Mouse (Mus musculus) regulatory T cell (primary cell): ENCODE data around the gene Cltrn.

Experiments
- in situ Hi-C: fragments of 300-600 bp; cut with MboI, MseI; formaldehyde crosslinking; loops from one replicate; pipeline ENCODE4 v1.15.1; 2025; ENCODE audit warnings: high pct_unique_total_duplicates

Cltrn gene

DNA sequence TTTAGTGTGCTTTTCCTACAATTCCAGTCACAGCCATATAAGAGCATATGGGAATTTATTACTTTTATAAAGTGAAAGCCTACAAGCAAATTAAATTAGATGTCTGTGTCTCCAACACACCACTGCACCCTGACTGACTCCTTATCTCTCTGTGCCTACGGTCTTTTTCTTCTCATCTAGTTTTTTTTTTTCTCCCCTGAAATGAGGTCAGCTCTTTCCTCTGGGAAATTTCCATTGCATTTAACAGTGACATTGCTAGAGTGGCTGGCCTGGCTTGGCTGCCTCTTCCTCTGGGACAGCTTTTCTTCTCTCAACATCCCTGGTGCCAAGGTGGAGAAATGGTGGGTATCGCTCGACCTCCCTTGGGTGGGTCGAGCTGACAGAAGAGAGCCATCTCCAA, at the start of gene Cltrn:
Cltrn (plus strand) TSS at position 249 of the 400 bp plus-strand sequence.
- in situ Hi-C loops = no loop called here

- in situ Hi-C loops = no loop called here
Measured at GRCm38 (mm10) chrX:164038882-164039281, 49.7 kb upstream of the Cltrn start.

GRCm38 (mm10) chrX:164042069-164042468, 46.6 kb upstream of the Cltrn start:
- in situ Hi-C loops = no loop called here

DNA sequence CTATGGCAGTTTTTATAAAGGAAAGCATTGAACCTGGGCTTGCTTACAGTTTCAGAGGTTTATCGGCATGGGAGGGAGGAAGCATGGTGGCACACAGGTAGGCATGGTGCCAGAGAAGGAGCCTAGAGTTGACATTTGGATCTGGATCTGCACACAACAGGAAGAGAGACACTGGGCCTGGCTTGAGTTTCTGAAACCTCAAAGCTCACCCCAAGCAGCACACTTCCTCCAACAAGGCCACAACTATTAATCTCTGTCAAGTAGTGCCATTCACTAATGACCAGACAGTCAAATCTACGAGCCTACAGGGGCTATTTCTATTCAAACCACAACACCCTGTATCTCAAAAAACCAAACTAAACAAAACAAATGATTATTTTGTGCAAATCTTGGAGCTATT, 41.9 kb upstream of the Cltrn start:
- in situ Hi-C loops = no loop called here

DNA sequence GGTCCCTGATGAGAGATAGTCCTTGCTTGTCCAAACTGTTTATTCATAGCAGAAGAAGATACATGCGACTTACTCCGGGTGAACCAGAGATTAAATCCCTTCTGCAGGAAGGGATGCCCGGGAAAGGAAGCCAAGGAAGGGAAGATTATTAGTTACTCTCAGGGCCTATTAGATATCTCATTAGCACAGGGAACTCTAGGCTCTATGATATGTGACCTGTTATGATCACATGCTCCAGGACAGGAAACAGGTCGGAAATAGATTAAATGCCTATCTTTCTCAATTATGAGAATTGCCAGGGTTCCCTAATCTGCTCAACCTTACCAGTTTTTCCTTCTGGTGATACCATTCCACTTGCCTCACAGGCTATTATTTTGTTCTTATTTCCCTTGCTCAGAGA, 32.9 kb upstream of the Cltrn start:
- in situ Hi-C loops = loop anchor here (10.0 kb wide), 1 partner anchor 231 kb away; no protein-coding TSS in a partner anchor

DNA sequence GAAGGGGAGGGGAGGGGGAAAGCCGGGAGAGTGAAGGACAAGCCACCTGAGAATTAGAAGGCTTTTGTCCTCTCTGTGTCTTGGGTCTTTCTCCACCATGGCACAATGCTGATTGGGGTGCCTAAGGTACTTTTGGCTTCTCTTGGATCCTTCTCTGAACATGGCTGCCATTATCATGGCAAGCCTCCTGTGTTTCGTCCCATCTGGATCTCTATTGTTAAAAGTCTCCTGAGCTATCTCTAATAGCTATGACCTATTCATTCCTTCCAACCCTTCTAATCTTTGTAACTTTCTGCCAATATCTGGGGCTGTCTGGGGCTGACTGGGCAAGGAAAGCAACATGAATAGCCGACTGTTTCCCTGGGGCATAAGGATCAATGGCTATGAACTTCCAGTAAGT, 30.1 kb upstream of the Cltrn start:
- in situ Hi-C loops = loop anchor here (10.0 kb wide), 1 partner anchor 234 kb away; no protein-coding TSS in a partner anchor

DNA sequence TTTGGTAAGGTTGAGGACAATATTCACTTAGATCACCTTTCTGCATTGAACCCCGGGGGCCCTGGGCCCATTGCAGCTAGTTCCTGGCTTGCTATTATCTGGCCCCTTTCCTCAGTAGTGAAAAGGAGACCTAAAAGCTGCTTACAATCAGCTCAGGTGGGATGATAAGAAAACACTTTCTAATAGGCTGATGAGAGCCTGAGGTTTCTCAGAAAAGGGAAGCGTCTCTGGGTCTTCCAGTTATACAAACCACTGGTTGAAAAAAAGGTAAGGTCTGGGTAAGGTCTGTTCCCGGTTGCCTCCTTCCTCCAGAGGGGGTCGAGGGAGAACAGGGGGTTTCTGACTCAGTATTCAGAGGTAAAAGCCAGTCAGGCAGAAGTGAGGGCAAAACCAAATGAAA, 29.6 kb upstream of the Cltrn start:
- in situ Hi-C loops = loop anchor here (10.0 kb wide), 1 partner anchor 234 kb away; no protein-coding TSS in a partner anchor

GRCm38 (mm10) chrX:164066185-164066584, 22.4 kb upstream of the Cltrn start:
- in situ Hi-C loops = no loop called here

DNA sequence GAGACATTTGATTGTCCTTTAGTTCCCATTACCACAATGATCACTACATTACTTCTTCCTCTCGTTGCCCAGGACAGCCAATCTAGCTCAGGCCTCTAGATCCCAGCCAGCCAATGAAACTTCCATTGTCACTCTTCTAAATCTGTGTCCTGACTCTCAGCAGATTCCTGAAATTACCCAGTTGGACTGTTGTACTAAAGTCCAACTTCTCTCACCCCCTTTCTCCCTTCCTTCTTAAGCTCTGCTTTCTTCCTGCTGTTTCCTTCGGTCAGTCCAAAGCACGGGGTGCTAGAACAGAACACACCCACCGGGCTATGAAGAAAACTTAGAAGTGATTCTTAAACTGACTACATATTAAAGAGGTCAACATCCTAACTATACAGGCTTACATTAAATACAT, 19.7 kb upstream of the Cltrn start:
- in situ Hi-C loops = no loop called here

DNA sequence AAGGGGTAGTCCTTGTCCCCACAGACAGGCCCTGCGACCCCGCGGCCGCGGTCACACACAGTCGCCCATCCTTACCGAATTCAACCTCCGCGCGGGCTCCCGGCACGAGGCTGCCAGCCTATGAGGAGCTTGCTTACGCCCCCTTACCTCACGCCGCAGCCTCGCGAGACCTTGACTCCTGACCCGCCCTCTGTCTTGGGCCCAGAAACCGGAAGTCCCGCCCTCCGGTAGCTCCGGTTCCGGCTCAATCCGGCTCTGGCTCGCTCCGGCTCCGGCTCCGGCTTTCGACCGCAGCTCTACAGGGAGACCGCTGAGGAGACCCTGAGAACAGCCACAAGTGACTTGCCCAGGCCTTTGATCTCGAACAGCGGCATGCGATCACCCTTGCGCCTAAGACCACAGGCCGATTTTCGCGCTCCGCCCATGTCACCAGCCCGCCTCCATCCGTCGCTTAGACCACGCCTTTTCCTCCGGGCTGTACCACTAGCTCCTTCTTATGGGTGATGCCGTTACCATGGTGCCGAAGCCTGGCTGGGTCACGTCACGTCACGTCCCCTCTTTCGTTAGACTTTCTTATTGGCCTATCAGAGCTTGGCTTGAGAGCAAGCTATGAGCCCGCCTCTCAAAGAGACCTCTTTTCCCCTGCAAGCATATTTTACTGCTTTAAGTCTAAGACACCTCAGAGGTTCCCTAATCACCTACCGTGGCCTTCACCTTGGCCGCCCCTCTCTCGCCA, 12.4 kb upstream of the Cltrn start, which contains the start of gene Siah1b:
Siah1b (minus strand) TSS at position 454 of the 736 bp plus-strand sequence.
- in situ Hi-C loops = no loop called here

DNA sequence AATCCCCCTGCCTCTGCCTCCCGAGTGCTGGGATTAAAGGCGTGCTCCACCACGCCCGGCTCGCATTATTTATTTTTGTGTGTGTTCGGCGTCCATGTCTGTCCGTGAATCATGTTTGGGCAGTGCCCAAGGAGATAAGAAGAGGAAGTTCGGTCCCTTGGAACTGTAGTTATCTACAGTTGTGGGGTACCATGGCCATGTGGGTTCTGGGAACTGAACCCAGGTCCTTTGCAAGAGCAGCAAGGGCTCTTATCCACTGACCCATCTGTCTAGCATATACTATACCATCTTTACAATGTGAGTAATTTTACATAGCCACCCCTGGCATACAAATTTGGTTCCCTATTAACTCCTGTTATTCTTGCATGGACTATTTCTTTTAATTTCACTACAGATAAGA, 6.6 kb upstream of the Cltrn start:
- in situ Hi-C loops = no loop called here

- in situ Hi-C loops = loop anchor here (5.0 kb wide), 2 partner anchors 82 to 327 kb away; partner anchors contain the start of gene Piga
Measured at GRCm38 (mm10) chrX:164089916-164090315, 1.3 kb downstream of the Cltrn start.

- in situ Hi-C loops = loop anchor here (5.0 kb wide), 2 partner anchors 80 to 325 kb away; partner anchors contain the start of gene Piga
Measured at GRCm38 (mm10) chrX:164092300-164093169, 3.9 kb downstream of the Cltrn start.

- in situ Hi-C loops = loop anchor here (5.0 kb wide), 2 partner anchors 79 to 324 kb away; partner anchors contain the start of gene Piga
Measured at GRCm38 (mm10) chrX:164093435-164093834, 4.8 kb downstream of the Cltrn start.

- in situ Hi-C loops = no loop called here
Measured at GRCm38 (mm10) chrX:164095838-164096237, 7.2 kb downstream of the Cltrn start.

- in situ Hi-C loops = no loop called here
Measured at GRCm38 (mm10) chrX:164101483-164101882, 12.9 kb downstream of the Cltrn start.

DNA sequence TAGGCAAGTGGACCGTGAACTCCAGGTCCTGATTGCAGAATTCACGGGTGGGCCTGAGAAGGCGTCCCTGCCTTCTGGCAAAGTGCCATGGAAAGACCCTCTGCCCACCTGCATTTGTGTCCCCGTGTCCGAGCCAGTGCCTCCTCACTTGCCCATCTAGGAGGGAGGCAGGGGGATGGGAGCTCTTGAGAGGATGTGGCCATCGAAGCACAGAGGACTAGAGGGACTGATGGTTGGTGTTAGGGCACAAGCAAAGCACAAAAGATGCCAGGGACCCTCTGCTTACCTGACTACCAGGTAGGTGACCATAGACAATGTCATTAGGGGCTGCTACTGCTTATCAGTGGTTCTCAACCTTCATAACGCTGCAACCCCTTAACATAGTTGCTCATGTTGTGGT, 13.6 kb downstream of the Cltrn start:
- in situ Hi-C loops = no loop called here

GRCm38 (mm10) chrX:164102656-164103055, 14.0 kb downstream of the Cltrn start:
- in situ Hi-C loops = no loop called here

- in situ Hi-C loops = no loop called here
Measured at GRCm38 (mm10) chrX:164111146-164111545, 22.5 kb downstream of the Cltrn start.

DNA sequence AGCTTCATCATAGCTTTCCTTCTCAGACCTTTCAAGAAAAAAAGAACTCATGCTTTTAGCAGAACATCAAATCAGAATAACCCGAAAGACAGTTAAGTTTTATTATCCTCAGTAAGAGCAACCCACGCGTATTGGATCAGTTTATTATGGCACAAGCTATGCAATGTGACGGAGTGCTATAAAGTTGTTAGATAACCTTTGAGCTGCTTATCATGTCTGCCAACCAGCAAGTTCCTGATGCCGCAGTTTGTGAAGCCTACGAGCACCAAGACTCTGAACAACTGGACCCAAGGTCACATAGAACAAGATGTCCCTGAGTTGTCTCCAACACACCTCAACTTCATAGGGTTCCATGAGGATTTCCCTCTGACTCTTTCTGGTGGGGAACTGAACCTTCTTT, 25.1 kb downstream of the Cltrn start:
- in situ Hi-C loops = no loop called here

DNA sequence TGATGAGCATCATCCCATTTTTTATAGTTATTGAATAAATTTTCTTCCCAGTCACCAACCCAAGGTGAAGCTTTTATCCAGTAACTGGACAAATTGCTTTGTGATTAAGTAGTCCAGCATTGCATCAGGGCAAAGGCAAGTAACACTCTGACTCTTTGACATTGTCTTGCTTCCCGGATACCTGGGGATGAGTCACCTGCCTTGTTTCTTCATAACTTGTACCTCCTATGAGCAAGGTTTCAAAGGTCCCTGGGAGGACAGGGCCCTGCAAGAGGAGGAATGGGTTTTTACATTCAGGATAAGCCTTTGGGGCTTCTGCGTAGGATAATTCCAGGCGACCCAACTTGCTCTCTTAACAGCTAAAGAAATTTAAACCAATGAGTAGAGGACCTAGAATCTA, 35.3 kb downstream of the Cltrn start:
- in situ Hi-C loops = no loop called here

- in situ Hi-C loops = no loop called here
Measured at GRCm38 (mm10) chrX:164133531-164133930, 44.9 kb downstream of the Cltrn start.
